Mouse (Mus musculus) ES-CJ7 (cell line): ENCODE results near the gene Nfic.

Experiments used
- DNase-seq: peaks from one replicate; pipeline ENCODE4 v3.0.0; 2011; ENCODE audit warnings: low read depth, low spot score

Nfic gene

GRCm38 (mm10) chr10:81485479-81486018 lies 30.1 kb upstream of the Nfic start:
- DNase-seq, result no peak

GRCm38 (mm10) chr10:81485060-81485449 lies 29.6 kb upstream of the Nfic start:
- peak; percentile 59 for DNase-seq

DNA sequence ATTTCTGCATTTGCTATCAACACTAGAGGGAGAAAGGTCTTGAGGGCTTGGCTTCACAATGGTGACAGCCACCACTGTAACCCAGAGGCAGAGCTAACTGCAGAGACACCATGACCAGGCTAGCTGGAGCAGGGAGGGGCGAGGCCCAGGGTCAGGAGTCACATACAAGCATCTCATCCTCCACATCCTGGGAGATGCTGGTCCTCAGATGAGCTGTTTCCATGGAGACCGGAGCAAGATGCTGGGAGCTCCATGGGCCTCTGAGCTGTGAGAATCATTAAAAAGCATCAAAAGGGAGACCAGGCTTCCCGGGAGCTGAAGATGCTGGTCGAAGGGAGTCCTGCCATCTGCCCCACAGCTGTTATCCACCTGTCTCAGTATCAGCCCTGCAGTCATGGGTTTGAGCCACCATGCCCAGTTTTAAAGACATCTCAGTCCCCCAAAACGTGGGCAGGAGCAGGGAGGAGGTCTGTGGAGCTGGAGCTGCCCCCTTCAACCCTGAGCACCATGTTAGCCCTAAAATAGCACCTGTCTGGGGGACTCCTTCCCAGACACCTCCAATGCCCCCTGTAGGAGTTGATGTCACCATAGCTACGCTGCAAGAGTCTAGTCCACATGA lies 29.1 kb upstream of the Nfic start:
- DNase-seq, result no peak

DNA sequence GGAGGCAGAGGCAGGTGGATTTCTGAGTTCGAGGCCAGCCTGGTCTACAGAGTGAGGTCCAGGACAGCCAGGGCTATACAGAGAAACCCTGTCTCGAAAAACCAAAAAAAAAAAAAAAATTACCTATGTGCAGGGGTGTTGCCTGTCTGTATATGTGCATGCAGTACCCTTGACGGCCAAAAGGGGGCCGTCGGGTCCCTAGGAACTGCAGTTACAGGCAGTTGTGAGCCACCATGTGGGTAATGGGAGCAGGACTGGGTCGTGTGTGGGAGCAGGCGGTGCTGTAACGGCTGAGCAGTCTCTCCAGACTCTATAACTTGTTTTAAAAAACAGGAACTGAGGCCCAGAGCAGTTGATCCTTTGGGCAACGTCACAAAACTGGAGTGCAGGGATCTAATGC lies 28.5 kb upstream of the Nfic start:
- peak; percentile 85 for DNase-seq

DNA sequence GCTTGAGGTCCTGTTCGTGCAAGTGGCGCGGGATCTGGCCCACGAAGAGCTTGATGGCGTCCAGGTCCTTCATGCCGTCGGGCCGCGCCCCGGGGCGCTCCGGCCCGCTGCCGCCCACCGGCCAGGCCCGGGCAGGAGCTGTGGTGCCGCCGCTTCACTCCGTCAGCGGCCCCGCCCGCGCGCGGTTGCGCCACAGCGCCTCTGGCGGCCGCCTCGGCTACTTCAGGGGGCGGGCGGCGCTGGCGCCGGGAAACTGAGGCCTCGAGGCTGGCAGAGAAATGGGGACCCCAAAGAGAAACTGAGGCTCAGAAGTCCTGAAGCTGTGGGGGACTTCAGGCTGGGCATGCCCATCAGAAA lies 27.1 kb upstream of the Nfic start, which contains the start of gene Celf5:
TSS of gene Celf5 (minus strand) at position 177 of the 357 bp plus-strand sequence.
- DNase-seq, result no peak

DNA sequence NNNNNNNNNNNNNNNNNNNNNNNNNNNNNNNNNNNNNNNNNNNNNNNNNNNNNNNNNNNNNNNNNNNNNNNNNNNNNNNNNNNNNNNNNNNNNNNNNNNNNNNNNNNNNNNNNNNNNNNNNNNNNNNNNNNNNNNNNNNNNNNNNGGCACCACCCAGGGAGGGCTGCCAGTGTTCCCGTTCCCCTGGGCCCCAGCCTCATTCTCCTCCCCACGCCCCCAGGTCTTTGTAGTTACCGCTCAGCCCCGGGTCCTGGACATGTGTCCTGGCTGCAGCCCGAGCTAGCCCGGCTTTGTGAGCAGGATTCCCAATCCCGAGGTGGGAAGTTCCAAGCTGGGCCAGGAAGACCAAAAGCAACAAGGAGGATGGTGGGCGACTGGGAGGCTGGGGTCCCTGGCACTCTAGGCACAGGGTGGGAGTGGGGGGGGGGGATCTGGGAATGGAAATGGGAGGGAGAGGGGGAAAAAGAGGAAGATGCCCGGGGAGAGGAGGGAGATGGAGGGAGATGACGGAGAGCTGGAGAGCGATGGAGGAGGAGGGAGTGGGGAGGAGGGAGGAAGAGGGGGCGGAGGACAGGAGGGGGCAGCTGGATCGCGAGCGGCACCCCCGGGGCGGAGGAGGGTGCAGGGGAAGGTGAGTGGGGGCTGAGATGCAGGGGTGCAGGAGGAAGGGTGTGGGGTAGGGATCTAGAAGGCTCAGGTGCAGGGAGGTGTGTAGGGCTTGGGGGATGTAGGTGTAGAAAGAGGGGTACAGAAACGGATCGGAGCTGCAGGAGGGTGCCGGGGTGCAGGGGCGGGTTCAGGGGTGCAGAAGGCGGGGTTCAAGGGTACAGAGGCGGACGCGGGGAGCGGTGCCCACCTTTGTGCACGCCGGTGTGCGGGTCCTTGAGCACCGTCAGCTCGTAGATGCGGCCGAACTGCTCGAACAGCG lies 26.4 kb upstream of the Nfic start:
- DNase-seq, result no peak

GRCm38 (mm10) chr10:81474461-81474860 lies 19.0 kb upstream of the Nfic start:
- no peak for DNase-seq

DNA sequence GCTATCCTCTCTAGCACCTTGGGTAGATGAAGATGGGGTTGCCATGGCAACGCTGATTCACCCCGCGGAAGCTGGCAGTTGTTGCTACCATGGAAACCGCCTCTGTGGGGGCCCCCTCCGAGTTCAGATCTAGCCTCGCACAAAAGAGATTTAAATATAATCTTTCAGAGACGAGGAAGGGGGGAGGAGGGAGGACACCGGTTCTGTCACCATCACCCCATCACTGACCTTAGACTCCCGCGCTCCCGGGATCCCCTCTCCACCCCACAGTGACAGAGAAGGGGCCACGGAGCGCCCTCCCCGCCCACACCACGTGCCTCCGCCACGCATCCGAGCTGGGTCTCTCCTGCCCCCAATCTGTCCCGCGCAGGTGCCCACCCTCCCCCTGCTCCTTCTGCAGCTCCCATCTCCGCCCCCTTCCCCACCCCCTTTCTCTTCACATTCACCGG lies 17.6 kb upstream of the Nfic start:
- DNase-seq, result peak; percentile 55

DNA sequence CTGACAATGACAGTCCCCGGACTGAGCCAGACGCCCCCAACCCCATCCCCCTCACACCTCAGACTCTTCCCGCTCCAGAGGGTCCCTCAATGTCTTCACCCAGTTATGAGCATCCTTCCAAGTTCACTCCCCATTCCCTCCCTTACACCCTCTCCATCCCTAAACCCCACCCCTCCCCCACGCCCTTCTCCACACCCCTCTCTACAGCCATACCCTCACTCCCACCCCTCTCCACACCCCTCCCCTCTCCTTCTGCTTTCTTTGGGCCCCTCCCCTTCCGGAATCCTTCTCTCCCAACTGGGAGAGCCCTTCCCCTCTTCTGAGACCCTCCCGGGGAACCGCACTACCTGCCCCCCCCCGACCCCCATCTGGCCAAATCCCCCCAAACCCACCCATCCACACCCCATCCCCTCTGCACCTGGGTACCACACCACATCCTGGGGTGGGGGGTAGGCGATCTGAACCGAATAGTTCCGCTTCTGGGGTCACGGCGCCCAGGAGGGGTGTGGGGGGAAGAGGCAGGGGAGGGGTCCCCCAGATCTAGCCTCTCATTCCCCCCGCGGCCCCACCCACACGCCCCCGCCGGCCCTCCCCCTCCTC lies 17.1 kb upstream of the Nfic start:
- DNase-seq, result peak; percentile 63

DNA sequence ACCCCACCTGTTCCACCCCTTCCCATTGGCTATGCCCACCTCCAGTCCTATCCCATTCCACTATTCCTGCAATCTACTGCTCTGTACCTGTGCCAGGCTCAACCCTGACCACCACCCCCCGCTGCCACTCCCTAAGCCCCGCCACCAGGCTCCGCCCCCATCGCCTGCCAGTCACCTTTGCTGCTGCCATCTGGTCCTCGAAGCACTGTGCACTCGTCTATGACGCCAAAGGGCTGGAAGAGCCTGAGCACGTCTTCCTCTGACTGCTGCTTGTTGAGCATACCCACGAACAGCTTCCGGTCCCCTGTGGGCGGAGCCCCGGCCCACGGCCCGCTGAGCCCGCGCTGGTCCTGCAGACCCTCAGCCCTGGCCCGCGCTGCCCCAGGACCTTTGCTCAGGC lies 15.0 kb upstream of the Nfic start:
- DNase-seq, result no peak

DNA sequence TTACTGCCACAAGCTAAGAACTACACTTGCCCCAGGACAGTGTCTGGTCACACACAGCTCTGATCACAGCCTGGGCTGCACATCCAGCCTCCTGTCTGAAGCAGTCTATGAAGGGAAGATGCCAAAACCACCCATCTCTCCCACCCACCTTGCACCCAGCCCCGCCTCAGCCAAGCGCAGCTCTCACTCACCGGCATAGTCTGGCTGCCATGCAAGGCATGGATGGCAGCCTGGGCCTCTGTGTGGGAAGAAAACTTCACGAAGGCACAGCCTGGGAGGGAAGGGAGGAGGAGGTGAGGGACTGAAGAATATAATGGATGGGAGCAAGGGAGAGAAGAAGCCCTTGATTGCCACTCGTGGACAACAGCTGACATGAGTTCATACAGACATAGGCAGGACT lies 13.8 kb upstream of the Nfic start:
- DNase-seq, result no peak

- DNase-seq, result no peak
Measured at GRCm38 (mm10) chr10:81467670-81468235, 12.3 kb upstream of the Nfic start.

- DNase-seq, result no peak
Measured at GRCm38 (mm10) chr10:81466881-81467280, 11.4 kb upstream of the Nfic start.

- DNase-seq, result no peak
Measured at GRCm38 (mm10) chr10:81466066-81466465, 10.6 kb upstream of the Nfic start.

DNA sequence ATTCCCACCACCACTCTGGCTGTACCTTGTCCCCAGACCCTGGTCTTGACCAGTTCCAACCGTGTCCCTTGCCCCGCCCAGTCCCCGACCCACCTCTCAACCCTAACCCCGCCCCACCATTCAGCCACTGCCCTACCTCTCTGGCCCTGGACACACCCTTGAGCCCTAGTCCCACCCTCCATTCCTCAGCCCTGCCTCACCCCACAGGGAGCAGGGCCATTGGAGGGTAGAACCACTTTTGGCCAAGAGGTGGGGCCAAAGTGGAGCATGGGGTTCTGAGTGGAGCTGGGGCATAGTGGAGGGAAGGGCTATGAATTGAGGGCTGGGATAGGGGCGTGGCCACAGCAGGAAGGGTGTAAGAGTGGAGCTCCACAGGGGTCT lies 9.8 kb upstream of the Nfic start:
- peak; percentile 99 for DNase-seq

GRCm38 (mm10) chr10:81464405-81465264 lies 9.2 kb upstream of the Nfic start:
- peak; percentile 92 for DNase-seq

DNA sequence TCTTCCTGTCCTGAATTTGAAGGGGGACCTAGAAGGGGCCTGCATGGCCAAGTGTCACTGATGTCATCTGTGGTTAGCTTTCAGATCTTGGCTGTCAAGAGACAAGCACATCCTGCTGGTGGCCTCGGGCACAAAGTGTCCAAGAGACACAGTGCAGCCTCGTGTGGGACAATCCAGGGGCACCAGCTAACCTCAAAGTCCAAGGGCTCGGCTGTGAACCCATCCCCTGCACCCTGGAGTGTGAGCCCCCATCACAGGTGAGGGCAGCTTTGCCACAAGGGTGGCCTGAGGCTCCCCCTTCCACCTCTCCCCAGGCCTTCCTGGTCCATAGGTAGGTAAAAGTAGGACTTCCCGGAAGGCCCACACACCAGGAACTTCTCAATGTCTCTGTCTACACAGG lies 8.1 kb upstream of the Nfic start:
- no peak for DNase-seq

DNA sequence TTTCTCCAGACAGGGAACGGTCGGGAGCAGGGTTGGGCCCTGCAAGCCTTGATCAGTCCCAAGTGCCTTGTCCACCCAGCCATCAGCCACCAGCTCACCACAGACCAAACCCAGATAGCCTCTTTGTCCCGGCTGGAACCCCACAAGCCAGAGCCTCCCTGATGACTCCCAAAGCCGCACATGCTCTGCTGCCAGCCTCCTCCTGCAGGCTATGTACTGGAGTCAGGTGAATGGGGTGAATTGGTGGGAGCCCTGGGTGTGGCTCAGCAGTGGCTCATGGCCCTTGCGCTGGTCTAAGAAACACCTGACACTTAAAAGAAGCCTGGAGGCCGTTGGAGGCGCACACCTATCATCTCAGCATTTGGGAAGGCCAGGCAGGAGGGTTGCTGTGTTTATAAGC lies 7.5 kb upstream of the Nfic start:
- no peak for DNase-seq

DNA sequence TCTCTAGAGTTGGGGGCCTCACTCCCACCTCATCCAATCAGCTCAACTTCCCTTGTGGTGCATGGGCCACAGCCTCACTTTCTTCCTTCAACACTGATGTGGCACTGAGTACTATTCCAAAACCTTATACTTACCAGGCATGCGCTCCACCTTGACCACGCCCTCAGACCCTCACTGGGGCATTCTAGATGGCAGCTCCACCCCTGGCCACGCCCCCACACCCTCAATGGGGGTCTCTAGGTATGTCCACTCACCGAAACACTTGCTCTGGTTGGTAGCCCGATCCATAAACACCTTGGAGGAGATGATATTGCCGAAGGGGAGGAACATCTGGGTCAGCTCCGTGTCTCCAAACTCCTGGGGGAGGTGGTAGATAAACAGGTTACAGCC lies 7.0 kb upstream of the Nfic start:
- no peak for DNase-seq

GRCm38 (mm10) chr10:81461673-81462414 lies 6.4 kb upstream of the Nfic start:
- peak; percentile 57 for DNase-seq
